Mouse (Mus musculus): ENCODE results near the gene Hccs.

DNA sequence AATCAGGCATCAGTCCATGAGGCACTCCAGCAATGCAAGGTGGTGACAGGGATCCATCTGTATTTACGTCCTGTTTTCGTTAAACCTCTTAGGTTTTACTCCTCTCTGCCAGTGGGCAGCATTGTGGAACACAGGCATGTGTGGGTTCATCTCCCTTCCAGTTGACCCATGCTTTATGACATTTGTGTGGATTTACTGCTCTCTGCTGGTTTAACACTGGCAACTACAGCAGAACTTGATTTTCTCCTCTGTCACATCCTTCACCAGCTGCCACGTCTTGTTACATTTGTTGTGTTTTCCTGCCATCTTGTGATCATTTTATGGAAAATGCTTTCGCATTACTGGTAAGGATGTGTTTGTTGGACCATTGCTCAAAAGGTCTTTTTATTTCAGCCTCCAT lies 20.6 kb downstream of the Hccs start:
- TF ChIP-seq CTCF (IDR thresholded peaks at IDR 0.05; ENCODE audit: control insufficient read depth, insufficient read depth, insufficient read length) (no peak), CEBPB (IDR thresholded peaks at IDR 0.05; ENCODE audit: low read depth) (no peak), USF1 (IDR thresholded peaks at IDR 0.05; ENCODE audit: low read depth) (no peak), FOSL1 (IDR thresholded peaks at IDR 0.05; ENCODE audit: insufficient read depth, low read length, poor library complexity, severe bottlenecking) (no peak), MAX (IDR thresholded peaks at IDR 0.05) (no peak), MYOD1 (IDR thresholded peaks at IDR 0.05; ENCODE audit: control insufficient read depth, insufficient read length, low read depth) (no peak)
